Mouse (Mus musculus) midbrain, embryonic 12.5 days (tissue): ENCODE data around the gene Slc7a7. TPM values are rescaled to one million over a fixed set of nuclear protein-coding genes. Genes with fewer than 3 reads are reported as not detected.

ENCODE experiments used
- ATAC-seq: fragments of 200-750 bp; cut with Nextera tagmentation; 2 replicates; pipeline ENCODE4 v1.8.0; 2017; ENCODE audit warnings: low read depth, moderate TSS enrichment, moderate library complexity; ENCODE audit not compliant: low FRiP score
- H3K27ac ChIP-seq: fragments of 300-500 bp; sonication (generic); replicated peaks from 2 replicates; pipeline ENCODE4 v1.5.1; 2016; ENCODE audit warnings: mild to moderate bottlenecking
- H3K27me3 ChIP-seq: fragments of 300-500 bp; sonication (generic); 2 replicates; pipeline ENCODE4 v1.6.1; 2016; ENCODE audit warnings: mild to moderate bottlenecking
- H3K36me3 ChIP-seq: fragments of 300-500 bp; sonication (generic); 2 replicates; pipeline ENCODE4 v1.6.1; 2016
- H3K4me1 ChIP-seq: fragments of 300-500 bp; sonication (generic); 2 replicates; pipeline ENCODE4 v1.6.1; 2016
- H3K4me2 ChIP-seq: fragments of 300-500 bp; sonication (generic); replicated peaks from 2 replicates; pipeline ENCODE4 v1.6.1; 2016; ENCODE audit warnings: mild to moderate bottlenecking, moderate library complexity
- H3K4me3 ChIP-seq: fragments of 300-500 bp; sonication (generic); 2 replicates; pipeline ENCODE4 v1.5.1; 2016; ENCODE audit warnings: mild to moderate bottlenecking
- H3K9ac ChIP-seq: fragments of 300-500 bp; sonication (generic); replicated peaks from 2 replicates; pipeline ENCODE4 v1.6.1; 2016; ENCODE audit warnings: mild to moderate bottlenecking, moderate library complexity
- H3K9me3 ChIP-seq: fragments of 300-500 bp; sonication (generic); 2 replicates; pipeline ENCODE4 v1.6.1; 2016; ENCODE audit warnings: mild to moderate bottlenecking
- WGBS: fragments of 180-500 bp; shearing (Covaris S2); methylation state at CpG from one replicate; pipeline ENCODE4 v1.1.7; 2016; 5-methylcytosine and 5-hydroxymethylcytosine counted together
- polyA plus RNA-seq: library from polyadenylated mRNA; unstranded; fragments of >200 nt; fragmentation: Nextera tagmentation; extraction: Ambion mirVana; gene quantifications from 2 replicates; pipeline ENCODE4 v1.2.1, GENCODE M21; 2016

The Slc7a7 gene
- polyA plus RNA-seq: 3.9 and 4.7 TPM in 2 replicates

DNA sequence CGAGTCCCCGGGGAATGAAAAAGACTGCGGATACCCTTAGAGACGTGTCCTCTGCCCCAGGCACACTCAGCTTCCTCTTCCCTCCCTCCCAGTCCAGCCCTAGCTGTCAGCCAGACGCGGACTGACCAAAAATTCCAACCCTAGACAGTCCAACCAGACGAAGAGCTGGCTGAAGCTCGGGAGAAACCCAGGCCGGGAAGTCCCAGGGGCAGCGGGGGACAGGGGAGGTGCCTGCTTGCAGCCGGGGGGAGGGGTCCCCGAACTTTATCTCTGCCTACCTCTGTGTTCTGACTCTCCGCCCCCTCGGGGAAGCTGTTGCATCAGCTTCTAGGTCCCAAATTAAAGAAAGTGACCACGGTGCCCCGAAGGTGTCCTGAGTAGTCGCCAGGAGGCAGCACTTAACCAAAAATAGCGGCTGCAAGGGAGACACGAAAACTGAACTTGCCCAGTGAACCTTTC lies at the start of gene Slc7a7:
Gene Slc7a7 (minus strand): TSS at position 158 of the 459 bp plus-strand sequence.
- Histone ChIP-seq H3K4me3 (no peak within 1 kb of the TSS), H3K4me1 (peaks cover 11% of the 10 kb centered on the region), H3K9me3 (no peaks in the 10 kb centered on the region), H3K27me3 (peaks cover 42% of the 10 kb centered on the region), H3K27ac (no peak within 1 kb of the TSS), H3K4me2 (peak within 1 kb of the TSS; percentile 26), H3K9ac (no peak within 1 kb of the TSS), H3K36me3 (no peaks in the 10 kb centered on the region)
- 4% methylated on average over 19 of the region's 19 CpGs for WGBS
- ATAC-seq: no peak

DNA sequence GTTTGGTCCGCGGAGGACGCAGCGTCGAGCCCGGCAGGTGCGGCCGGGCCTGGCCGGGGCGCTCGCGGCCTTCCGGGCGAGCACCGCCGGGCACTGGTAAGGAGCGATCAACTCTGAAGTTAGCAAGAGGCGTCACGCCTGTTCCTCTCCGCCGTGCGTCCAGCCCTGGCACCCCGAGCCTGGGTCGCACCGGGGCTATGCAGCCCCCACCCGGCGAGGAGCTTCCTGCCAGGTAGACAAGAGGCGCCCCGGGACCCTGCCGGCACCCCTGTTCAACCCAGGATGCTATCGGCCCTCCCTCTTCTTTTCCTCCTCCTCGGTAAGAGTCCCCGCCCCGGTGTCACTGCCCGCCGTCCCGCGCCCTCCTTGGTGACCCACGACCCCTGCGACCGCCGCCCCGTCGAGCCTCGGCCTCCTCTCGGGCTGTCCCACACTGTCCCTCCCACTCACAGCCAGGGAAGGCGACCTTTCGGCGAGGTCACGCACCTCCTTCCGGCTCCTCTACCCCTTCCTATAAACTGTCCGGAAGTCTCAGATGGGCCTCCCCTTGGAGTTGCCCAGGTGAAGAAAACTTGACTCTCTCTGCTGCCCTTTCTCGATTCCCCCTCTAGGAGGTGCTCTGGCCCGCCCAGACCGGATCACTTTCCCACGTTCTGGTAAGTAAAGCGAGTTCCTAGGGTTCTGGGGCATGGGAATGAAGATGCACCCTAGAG lies 46.9 kb upstream of the Slc7a7 start:
- Histone ChIP-seq H3K9ac (peak overlapping the region; percentile 77), H3K4me2 (peak overlapping the region; percentile 79), H3K36me3 (peaks cover 22% of the 10 kb centered on the region), H3K4me3 (peak overlapping the region; percentile 80), H3K9me3 (no peaks in the 10 kb centered on the region), H3K27me3 (0 out of 2 replicates have a peak, but pooled peaks cover 6% of the 10 kb centered on the region), H3K27ac (peak overlapping the region; percentile 75), H3K4me1 (0 out of 2 replicates have a peak, but pooled peaks cover 13% of the 10 kb centered on the region)
- WGBS: 1% methylated on average over 52 of the region's 57 CpGs
- ATAC-seq: peak; percentile 83

DNA sequence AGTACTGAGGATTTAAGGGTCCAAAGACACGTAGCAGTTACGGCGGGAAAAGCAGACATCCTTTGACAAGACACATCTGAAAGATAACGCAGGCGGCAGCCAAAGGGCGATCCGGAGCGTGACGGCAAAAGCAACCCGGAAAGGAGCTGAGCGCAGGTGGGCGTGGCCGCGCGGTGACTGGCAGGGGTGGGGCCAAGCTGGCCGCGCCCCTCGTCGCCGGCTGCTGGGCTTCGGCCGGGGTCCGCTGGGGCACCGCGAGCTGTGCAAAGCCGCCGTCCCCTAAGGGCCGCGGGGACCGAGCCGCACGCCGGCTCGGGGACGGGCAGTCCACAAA lies 46.3 kb upstream of the Slc7a7 start, which contains the start of gene Lrp10:
Gene Lrp10 (plus strand): TSS at position 179 of the 334 bp plus-strand sequence.
- Histone ChIP-seq H3K4me2 (peak within 1 kb of the TSS; percentile 79), H3K9ac (peak within 1 kb of the TSS; percentile 77), H3K4me3 (peak within 1 kb of the TSS; percentile 80), H3K4me1 (0 out of 2 replicates have a peak, but pooled peaks cover 13% of the 10 kb centered on the region), H3K27ac (peak within 1 kb of the TSS; percentile 75), H3K9me3 (no peaks in the 10 kb centered on the region), H3K27me3 (0 out of 2 replicates have a peak, but pooled peaks cover 6% of the 10 kb centered on the region), H3K36me3 (peaks cover 17% of the 10 kb centered on the region)
- under 1% methylated on average over 35 of the region's 35 CpGs for WGBS
- ATAC-seq: peak; percentile 92

DNA sequence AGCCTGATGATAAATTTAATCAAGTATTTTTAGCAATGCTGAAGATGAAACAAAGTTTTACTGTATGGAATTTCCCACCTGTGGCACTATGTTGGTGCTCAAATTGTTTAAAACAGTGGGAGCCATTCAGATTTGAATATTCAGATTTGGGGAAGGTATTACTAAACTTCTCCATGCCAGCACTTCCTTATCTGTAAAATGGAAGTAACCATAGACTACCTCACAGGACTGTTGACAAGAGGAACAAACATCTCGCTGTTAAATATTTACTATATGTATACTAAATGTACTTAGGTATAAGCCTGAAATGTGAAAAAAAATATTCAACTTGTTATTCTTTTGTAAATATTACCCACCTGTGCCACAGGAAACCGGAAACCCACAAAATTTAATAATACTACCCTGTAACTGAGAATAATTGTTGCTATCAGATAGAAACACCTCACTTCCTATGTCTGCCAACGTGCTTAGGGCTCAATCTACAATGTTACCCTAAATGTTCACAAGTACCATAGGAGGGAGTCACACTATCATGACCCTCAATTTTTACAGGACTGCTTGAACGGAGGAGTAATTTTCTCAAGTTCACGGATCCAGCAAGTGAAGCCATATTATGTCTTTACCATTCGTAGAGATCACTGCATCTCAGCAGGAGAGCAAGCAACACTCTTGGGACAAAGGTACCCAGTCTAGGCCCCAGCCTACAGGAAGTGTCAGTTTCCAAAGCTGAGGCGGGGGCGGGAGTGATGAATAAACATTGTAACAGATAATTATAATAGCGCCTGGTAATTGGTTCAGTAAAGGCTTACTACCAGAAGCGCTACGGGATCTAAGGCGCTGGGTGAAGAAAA lies 45.8 kb upstream of the Slc7a7 start:
- peak overlapping the region; percentile 75 for H3K27ac ChIP-seq
- H3K36me3 ChIP-seq: peaks cover 11% of the 10 kb centered on the region
- WGBS: 16% methylated on average over 12 of the region's 12 CpGs
- ATAC-seq: peak; percentile 53; the same call in 1 of the 2 replicates
- H3K4me2 ChIP-seq: peak overlapping the region; percentile 79
- 0 out of 2 replicates have a peak, but pooled peaks cover 13% of the 10 kb centered on the region for H3K4me1 ChIP-seq
- no peaks in the 10 kb centered on the region for H3K9me3 ChIP-seq
- peak overlapping the region; percentile 80 for H3K4me3 ChIP-seq
- 0 out of 2 replicates have a peak, but pooled peaks cover 6% of the 10 kb centered on the region for H3K27me3 ChIP-seq
- H3K9ac ChIP-seq: peak overlapping the region; percentile 77; the same call in 1 of the 2 replicates

DNA sequence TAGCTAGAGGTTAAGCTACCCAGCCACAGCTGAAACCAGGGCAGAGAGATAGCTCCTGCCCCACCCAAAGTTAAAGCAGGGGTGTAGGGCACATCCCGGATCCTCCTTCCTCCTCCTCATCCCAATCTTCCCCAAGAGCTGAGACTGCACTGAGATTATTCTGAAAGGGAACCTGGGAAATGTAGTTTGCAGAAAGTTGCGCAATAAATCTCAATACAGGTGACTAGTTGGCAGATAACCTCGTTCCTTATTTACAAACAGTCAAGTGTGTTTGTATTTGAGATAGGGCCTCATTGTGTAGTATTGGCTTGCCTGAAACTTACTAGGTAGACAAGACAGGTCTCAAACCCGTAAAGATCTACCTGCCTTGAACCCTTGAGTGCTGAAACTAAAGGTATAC lies 44.6 kb upstream of the Slc7a7 start:
- no peaks in the 10 kb centered on the region for H3K9me3 ChIP-seq
- no peak overlapping the region for H3K4me3 ChIP-seq
- no peak overlapping the region for H3K9ac ChIP-seq
- 0 out of 2 replicates have a peak, but pooled peaks cover 6% of the 10 kb centered on the region for H3K27me3 ChIP-seq
- H3K36me3 ChIP-seq: no peaks in the 10 kb centered on the region
- 0 out of 2 replicates have a peak, but pooled peaks cover 13% of the 10 kb centered on the region for H3K4me1 ChIP-seq
- 84% methylated on average over 4 of the region's 4 CpGs for WGBS
- no peak overlapping the region for H3K27ac ChIP-seq
- H3K4me2 ChIP-seq: no peak overlapping the region
- ATAC-seq: no peak

DNA sequence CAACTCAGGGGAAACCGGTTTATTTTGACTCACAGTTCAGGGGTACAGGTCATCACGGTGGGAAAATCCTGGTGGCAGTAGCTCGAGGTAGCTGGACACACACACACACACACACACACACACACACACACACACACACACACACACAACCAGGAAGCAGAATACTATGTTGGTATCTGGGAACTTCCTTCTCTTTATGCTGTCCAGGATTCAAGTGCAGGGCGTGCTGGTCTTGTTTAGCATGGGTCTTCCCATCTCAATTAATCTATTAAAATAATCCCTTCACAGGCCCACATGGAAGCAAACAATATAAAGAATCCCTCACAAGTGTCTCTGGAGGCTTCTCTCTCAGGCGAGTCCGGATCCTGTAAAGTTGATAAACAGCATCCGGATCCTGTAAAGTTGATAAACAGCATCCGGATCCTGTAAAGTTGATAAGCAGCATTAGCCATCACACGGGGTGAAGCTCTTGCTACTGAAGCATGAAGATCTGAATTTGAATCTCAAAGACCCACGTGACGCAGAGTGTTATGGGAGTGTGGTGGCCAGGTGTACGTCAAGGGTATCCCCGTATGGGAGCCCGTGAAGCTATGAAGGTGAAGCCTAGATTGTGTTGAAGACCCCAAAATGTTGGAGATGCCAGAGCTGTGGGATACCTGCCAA lies 40.5 kb upstream of the Slc7a7 start:
- Histone ChIP-seq H3K4me1 (no peaks in the 10 kb centered on the region), H3K36me3 (no peaks in the 10 kb centered on the region), H3K9ac (no peak overlapping the region), H3K9me3 (no peaks in the 10 kb centered on the region), H3K4me2 (no peak overlapping the region), H3K27ac (no peak overlapping the region), H3K4me3 (no peak overlapping the region), H3K27me3 (0 out of 2 replicates have a peak, but pooled peaks cover 6% of the 10 kb centered on the region)
- 89% methylated on average over 14 of the region's 14 CpGs for WGBS
- no peak for ATAC-seq

DNA sequence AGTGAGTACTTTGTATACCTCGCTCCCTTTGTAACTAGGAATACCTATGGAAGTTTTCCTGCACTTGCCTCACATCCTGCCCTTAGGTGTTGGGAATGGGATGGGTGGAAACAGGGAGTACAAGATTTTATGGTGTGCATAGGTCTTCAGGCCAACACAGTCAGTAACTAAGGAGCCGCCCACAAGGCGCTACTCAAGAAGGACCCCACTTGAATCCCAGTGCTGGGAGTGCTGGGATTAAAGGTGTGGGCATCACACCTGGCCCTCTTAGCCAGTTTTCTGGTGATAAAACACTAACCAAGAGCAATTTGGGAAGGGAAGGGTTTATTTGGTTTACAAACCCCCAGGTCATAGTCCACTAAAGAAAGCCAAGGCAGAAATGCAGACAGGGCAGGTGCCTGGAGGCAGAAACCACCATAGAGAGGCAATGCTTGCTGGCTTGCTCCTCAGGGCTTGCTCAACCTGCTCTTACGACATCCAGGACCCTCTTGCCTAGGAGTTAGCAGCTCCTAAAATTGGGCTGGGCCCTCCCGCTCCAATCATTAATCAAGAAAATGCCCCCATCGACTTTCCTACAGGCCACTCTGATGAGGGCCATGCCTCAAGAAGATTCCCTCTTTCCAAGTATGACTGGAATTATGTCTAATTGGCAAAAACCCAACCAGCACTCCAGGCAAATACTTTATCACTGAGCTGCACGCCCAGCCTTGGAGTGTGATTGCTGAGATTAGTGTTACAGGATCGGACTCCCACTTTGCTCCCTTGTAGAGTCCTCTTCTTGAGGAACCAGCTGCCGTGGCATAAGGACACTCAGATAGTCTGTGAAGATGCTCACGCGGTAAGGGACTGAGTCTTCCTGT lies 37.3 kb upstream of the Slc7a7 start:
- no peaks in the 10 kb centered on the region for H3K27me3 ChIP-seq
- WGBS: 92% methylated on average over 11 of the region's 11 CpGs
- no peak overlapping the region for H3K4me3 ChIP-seq
- no peaks in the 10 kb centered on the region for H3K4me1 ChIP-seq
- H3K9ac ChIP-seq: no peak overlapping the region
- H3K9me3 ChIP-seq: no peaks in the 10 kb centered on the region
- H3K36me3 ChIP-seq: no peaks in the 10 kb centered on the region
- ATAC-seq: no peak
- H3K27ac ChIP-seq: no peak overlapping the region
- no peak overlapping the region for H3K4me2 ChIP-seq

DNA sequence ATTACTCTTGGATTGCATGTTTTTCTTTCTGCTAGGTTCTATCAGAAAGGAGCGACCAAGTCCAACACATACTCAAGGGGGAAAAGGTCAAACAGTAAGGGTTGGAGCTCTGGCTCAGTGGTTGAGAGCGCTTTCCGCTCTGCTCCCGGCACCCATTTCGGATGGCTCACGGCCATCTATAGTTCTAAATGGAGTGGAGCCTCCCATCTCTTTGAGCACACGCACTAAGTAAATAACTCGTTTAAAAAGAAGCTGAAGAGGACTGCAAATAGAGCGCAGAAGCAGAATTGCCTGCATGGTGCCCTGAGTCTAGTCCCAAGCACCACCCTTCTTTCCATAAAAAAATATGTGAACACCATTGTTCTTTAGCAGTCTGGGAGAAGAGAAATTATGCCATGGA lies 36.0 kb upstream of the Slc7a7 start:
- no peaks in the 10 kb centered on the region for H3K9me3 ChIP-seq
- no peak overlapping the region for H3K27ac ChIP-seq
- H3K4me1 ChIP-seq: no peaks in the 10 kb centered on the region
- 83% methylated on average over 9 of the region's 9 CpGs for WGBS
- H3K4me2 ChIP-seq: no peak overlapping the region
- no peak overlapping the region for H3K9ac ChIP-seq
- H3K27me3 ChIP-seq: no peaks in the 10 kb centered on the region
- no peaks in the 10 kb centered on the region for H3K36me3 ChIP-seq
- H3K4me3 ChIP-seq: no peak overlapping the region
- no peak for ATAC-seq

DNA sequence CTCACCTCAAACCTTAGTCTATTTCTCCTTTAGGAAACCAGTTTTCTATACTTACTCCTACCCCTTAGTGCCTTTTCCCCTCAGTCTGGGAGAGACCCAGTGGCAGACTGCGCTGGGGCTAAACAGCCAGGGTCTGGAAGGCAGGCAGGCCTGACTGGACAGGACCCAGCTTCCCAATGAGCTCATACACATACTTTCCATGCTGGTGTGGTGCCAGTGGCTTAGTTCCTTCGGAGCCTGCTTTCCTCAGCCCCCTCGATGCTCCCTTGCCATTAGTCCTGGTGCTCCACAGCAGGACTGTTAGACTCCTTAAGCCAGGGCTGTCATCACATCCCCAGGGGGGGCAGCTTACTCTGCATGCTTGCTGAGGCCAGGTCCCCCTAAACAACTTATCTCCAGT lies 27.9 kb upstream of the Slc7a7 start:
- Histone ChIP-seq H3K27me3 (0 out of 2 replicates have a peak, but pooled peaks cover 4% of the 10 kb centered on the region), H3K9ac (no peak overlapping the region), H3K9me3 (no peaks in the 10 kb centered on the region), H3K4me3 (no peak overlapping the region), H3K36me3 (peaks cover 7% of the 10 kb centered on the region; the same call in 1 of the 2 replicates), H3K4me1 (no peaks in the 10 kb centered on the region), H3K27ac (no peak overlapping the region), H3K4me2 (no peak overlapping the region)
- ATAC-seq: no peak
- 47% methylated on average over 3 of the region's 3 CpGs for WGBS

DNA sequence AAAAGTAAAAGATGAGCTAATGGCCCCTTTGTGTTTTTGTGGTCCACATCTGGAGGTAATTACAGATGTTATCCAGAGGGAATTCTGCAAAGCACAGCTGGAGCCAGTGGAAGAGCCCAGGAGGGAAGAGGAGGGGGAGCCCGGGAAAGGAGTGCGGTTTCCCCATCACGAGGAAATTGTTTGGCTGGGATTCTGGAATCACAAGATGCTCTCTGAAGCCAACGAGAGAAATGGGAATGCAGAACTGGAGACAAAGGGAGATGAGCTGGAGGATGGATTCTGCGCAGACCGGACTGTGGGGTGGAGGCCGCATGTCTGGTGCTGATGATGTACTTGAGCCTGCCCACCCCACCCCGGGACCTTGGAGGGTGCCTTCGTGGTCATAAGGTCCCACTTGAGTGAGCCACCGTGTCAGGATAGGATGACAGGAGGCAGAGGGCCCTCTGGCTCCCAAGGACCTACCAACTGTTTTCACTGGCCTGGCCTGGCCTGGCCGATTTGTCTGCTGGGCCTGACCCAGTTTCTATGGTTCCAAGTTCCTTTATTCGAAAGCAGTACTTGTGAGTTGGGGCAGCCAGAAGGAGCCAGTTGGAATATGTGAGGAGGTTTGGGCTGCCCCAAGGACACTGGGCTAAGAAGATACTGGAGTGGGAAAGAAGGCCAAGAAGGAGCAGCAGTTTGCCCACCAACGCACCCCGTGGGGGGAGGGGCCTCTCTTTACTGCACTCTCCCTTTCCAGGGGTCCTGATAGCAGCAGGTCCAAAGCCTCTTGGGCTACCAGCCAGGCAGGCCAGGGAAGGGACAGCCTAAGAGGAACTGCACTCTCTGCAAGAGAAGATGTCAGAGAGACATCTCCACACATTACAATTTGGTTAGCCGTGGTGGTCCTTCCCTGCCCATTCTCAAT lies 26.4 kb upstream of the Slc7a7 start:
- Histone ChIP-seq H3K36me3 (peaks cover 21% of the 10 kb centered on the region), H3K4me3 (no peak overlapping the region), H3K9me3 (no peaks in the 10 kb centered on the region), H3K9ac (no peak overlapping the region), H3K4me1 (no peaks in the 10 kb centered on the region), H3K27me3 (0 out of 2 replicates have a peak, but pooled peaks cover 4% of the 10 kb centered on the region), H3K4me2 (no peak overlapping the region), H3K27ac (no peak overlapping the region)
- WGBS: 72% methylated on average over 15 of the region's 15 CpGs
- no peak for ATAC-seq
